Mouse (Mus musculus) hindbrain, postnatal 0 days (tissue): ENCODE data around the gene Rnf34. TPM values are rescaled to one million over a fixed set of nuclear protein-coding genes. Genes with fewer than 3 reads are reported as not detected.

Experiments used
- ATAC-seq: fragments of 200-750 bp; cut with Nextera tagmentation; 2 replicates; pipeline ENCODE4 v1.8.0; 2017; ENCODE audit warnings: mild to moderate bottlenecking, moderate TSS enrichment, moderate library complexity
- DNase-seq: peaks from one replicate; pipeline ENCODE4 v3.0.0-alpha.2; 2015; ENCODE audit warnings: low spot score
- H3K27ac ChIP-seq: fragments of 300-500 bp; sonication (generic); 2 replicates; pipeline ENCODE4 v1.5.1; 2014; ENCODE audit warnings: mild to moderate bottlenecking
- H3K27me3 ChIP-seq: fragments of 300-500 bp; sonication (generic); 2 replicates; pipeline ENCODE4 v1.6.1; 2014; ENCODE audit warnings: low read length, mixed read lengths; ENCODE audit not compliant: insufficient read depth
- H3K36me3 ChIP-seq: fragments of 300-500 bp; sonication (generic); 2 replicates; pipeline ENCODE4 v1.6.1; 2014; ENCODE audit warnings: low read length, mixed read lengths; ENCODE audit not compliant: insufficient read depth
- H3K4me1 ChIP-seq: fragments of 300-500 bp; sonication (generic); 2 replicates; pipeline ENCODE4 v1.6.1; 2014; ENCODE audit warnings: antibody characterized with exemption, low read length, mixed read lengths; ENCODE audit not compliant: insufficient read depth
- H3K4me2 ChIP-seq: fragments of 300-500 bp; sonication (generic); 2 replicates; pipeline ENCODE4 v1.6.1; 2014; ENCODE audit warnings: low read depth, mild to moderate bottlenecking, low read length, moderate library complexity, mixed read lengths
- H3K4me3 ChIP-seq: fragments of 300-500 bp; sonication (generic); 2 replicates; pipeline ENCODE4 v1.5.1; 2014; ENCODE audit warnings: low read length
- H3K9ac ChIP-seq: fragments of 300-500 bp; sonication (generic); replicated peaks from 2 replicates; pipeline ENCODE4 v1.6.1; 2014; ENCODE audit warnings: mild to moderate bottlenecking, low read length, moderate library complexity, mixed read lengths
- H3K9me3 ChIP-seq: fragments of 300-500 bp; sonication (generic); 2 replicates; pipeline ENCODE4 v1.6.1; 2016; ENCODE audit warnings: low read length, mixed read lengths
- CTCF ChIP-seq: IDR thresholded peaks from 2 replicates; pipeline ENCODE4 v1.5.1; 2016; ENCODE audit warnings: antibody characterized with exemption, control low read depth, low read depth
- WGBS: fragments of 180-500 bp; shearing (Covaris S2); extraction: QIAGEN DNeasy Blood & Tissue Kit; methylation state at CpG from one replicate; pipeline ENCODE4 v1.1.7; 2014; 5-methylcytosine and 5-hydroxymethylcytosine counted together
- polyA plus RNA-seq: library from polyadenylated mRNA; unstranded; fragments of >200 nt; fragmentation: Nextera tagmentation; extraction: Ambion mirVana; gene quantifications from 2 replicates; pipeline ENCODE4 v1.2.1, GENCODE M21; 2015
- total RNA-seq: library from RNA; depleted of rRNA; stranded (reverse); fragments of >200 nt; gene quantifications from 2 replicates; pipeline ENCODE4 v1.2.3, GENCODE M21; 2014; rRNA removed

Rnf34 gene
- total RNA-seq (23.8 and 37.2 TPM in 2 replicates), polyA plus RNA-seq (43.0 and 46.2 TPM in 2 replicates)

- Histone ChIP-seq H3K36me3 (no peaks in the 10 kb centered on the region), H3K4me1 (peaks cover 7% of the 10 kb centered on the region; the same call in 1 of the 2 replicates), H3K27me3 (no peaks in the 10 kb centered on the region), H3K9me3 (no peaks in the 10 kb centered on the region), H3K27ac (peak within 1 kb of the TSS; percentile 89), H3K4me3 (peak within 1 kb of the TSS; percentile 55), H3K4me2 (peak within 1 kb of the TSS; percentile 74), H3K9ac (peak within 1 kb of the TSS; percentile 71)
- DNase-seq (peak; percentile 100), ATAC-seq (peak; percentile 100)
- WGBS = 1% methylated on average over 60 of the region's 61 CpGs
- TF ChIP-seq CTCF = no peak
Measured at GRCm38 (mm10) chr5:122849521-122850318, at the start of gene Rnf34. Rnf34 (plus strand) TSS chr5:122850048.

- DNase-seq (no peak), ATAC-seq (no peak)
- Histone ChIP-seq H3K4me3 (no peak overlapping the region), H3K27ac (peak overlapping the region; percentile 64), H3K4me2 (no peak overlapping the region), H3K4me1 (no peaks in the 10 kb centered on the region; the same call in 1 of the 2 replicates), H3K9me3 (no peaks in the 10 kb centered on the region), H3K9ac (no peak overlapping the region), H3K27me3 (no peaks in the 10 kb centered on the region), H3K36me3 (peaks cover 49% of the 10 kb centered on the region)
- no peak for TF ChIP-seq CTCF
- 62% methylated on average over 13 of the region's 13 CpGs for WGBS
Measured at GRCm38 (mm10) chr5:122800345-122801010, 49.4 kb upstream of the Rnf34 start.

GRCm38 (mm10) chr5:122801684-122802083 is 48.2 kb upstream of the Rnf34 start:
- no peak overlapping the region for H3K4me2 ChIP-seq
- DNase-seq (no peak), ATAC-seq (no peak)
- H3K36me3 ChIP-seq = peaks cover 55% of the 10 kb centered on the region
- H3K9ac ChIP-seq = no peak overlapping the region
- H3K4me3 ChIP-seq = no peak overlapping the region
- H3K4me1 ChIP-seq = no peaks in the 10 kb centered on the region; the same call in 1 of the 2 replicates
- H3K27ac ChIP-seq = no peak overlapping the region
- no peaks in the 10 kb centered on the region for H3K27me3 ChIP-seq
- no peak for TF ChIP-seq CTCF
- 93% methylated on average over 8 of the region's 8 CpGs for WGBS
- no peaks in the 10 kb centered on the region for H3K9me3 ChIP-seq

GRCm38 (mm10) chr5:122802706-122803105 is 47.1 kb upstream of the Rnf34 start:
- WGBS = 73% methylated on average over 9 of the region's 9 CpGs
- DNase-seq (no peak), ATAC-seq (no peak)
- Histone ChIP-seq H3K27ac (no peak overlapping the region), H3K36me3 (peaks cover 63% of the 10 kb centered on the region), H3K4me2 (no peak overlapping the region), H3K4me1 (no peaks in the 10 kb centered on the region; the same call in 1 of the 2 replicates), H3K9me3 (no peaks in the 10 kb centered on the region), H3K9ac (no peak overlapping the region), H3K27me3 (no peaks in the 10 kb centered on the region), H3K4me3 (no peak overlapping the region)
- TF ChIP-seq CTCF = no peak

GRCm38 (mm10) chr5:122805503-122805902 is 44.3 kb upstream of the Rnf34 start:
- no peak overlapping the region for H3K4me2 ChIP-seq
- H3K36me3 ChIP-seq = peaks cover 62% of the 10 kb centered on the region
- H3K9ac ChIP-seq = no peak overlapping the region
- peak; percentile 57 for TF ChIP-seq CTCF
- WGBS = 57% methylated on average over 3 of the region's 3 CpGs
- no peaks in the 10 kb centered on the region for H3K27me3 ChIP-seq
- no peaks in the 10 kb centered on the region; the same call in 1 of the 2 replicates for H3K4me1 ChIP-seq
- ATAC-seq (no peak), DNase-seq (peak; percentile 21)
- H3K4me3 ChIP-seq = no peak overlapping the region
- H3K27ac ChIP-seq = no peak overlapping the region
- no peaks in the 10 kb centered on the region for H3K9me3 ChIP-seq

GRCm38 (mm10) chr5:122811364-122812079 is 38.3 kb upstream of the Rnf34 start:
- no peaks in the 10 kb centered on the region for H3K27me3 ChIP-seq
- no peak overlapping the region for H3K27ac ChIP-seq
- H3K4me2 ChIP-seq = no peak overlapping the region
- WGBS = 90% methylated on average over 9 of the region's 9 CpGs
- ATAC-seq (no peak), DNase-seq (peak; percentile 81)
- peaks cover 40% of the 10 kb centered on the region for H3K36me3 ChIP-seq
- H3K9ac ChIP-seq = no peak overlapping the region
- H3K4me3 ChIP-seq = no peak overlapping the region
- H3K9me3 ChIP-seq = no peaks in the 10 kb centered on the region
- no peaks in the 10 kb centered on the region for H3K4me1 ChIP-seq
- peak; percentile 76 for TF ChIP-seq CTCF
